Mouse (Mus musculus): Measurements from ENCODE around the gene Med13. TPM values are rescaled to one million over a fixed set of nuclear protein-coding genes. Genes with fewer than 3 reads are reported as not detected.

Med13 gene
- 10 to 100 TPM; 78.2 to 83.4 TPM for total RNA-seq (2023)

GRCm38 (mm10) chr11:86356854-86357788, at the start of gene Med13:
Gene Med13 (minus strand): TSS chr11:86357602.

GRCm38 (mm10) chr11:86257460-86258076, 99.8 kb downstream of the Med13 start, which contains the start of gene Ints2:
Gene Ints2 (minus strand): TSS chr11:86257575.

Other genes with a start within 250 kb of the Med13 start
- gene Brip1, start 156.4 kb downstream of the Med13 start, total RNA-seq (2023) = 1 to 10 TPM; 2.9 to 3.2 TPM
- gene Ints2, start 100.0 kb downstream of the Med13 start, total RNA-seq (2023) = 10 to 100 TPM; 18.9 to 24.4 TPM
- gene Rnft1, start 127.1 kb upstream of the Med13 start, total RNA-seq (2023) = 10 to 100 TPM; 54.8 to 55.4 TPM
- 10 to 100 TPM; 56.5 to 58.9 TPM for gene Rps6kb1, start 187.2 kb upstream of the Med13 start, total RNA-seq (2023)
- 1 to 10 TPM; 5.5 to 6.0 TPM for gene Tubd1, start 187.4 kb upstream of the Med13 start, total RNA-seq (2023)